Comparison of ENCODE assay signal across 12 mouse cellular contexts in genomic region chr1:155490131-155490530, GRCm38 (mm10).
DNase-seq lines count a peak whose midpoint lies in the region; ATAC-seq and TF ChIP-seq lines count a peak whose summit lies in the region.
"Had no signal": no experiment of that assay in that cellular context is flagged by ENCODE, and none has a peak within 500 bp of the region (broad histone marks: within the 10 kb centered on the region; RNA-seq: fewer than 3 reads in every experiment).

No protein-coding gene starts in this region.

- H3K4me3 ChIP-seq in heart, adult 2 months: no peak overlapping the region
- H3K4me3 ChIP-seq in lung, embryonic 15.5 days: no peak overlapping the region
- no peak overlapping the region for H3K4me3 ChIP-seq in lung, adult 2 months (replicated peaks; ENCODE audit: extremely low read depth, low read depth, low read length)
- H3K4me3 ChIP-seq: embryonic facial prominence, embryonic 15.5 days had no signal

- TF ChIP-seq CTCF in heart, adult 2 months (IDR thresholded peaks at IDR 0.05): no peak
- TF ChIP-seq CTCF in lung, adult 2 months (IDR thresholded peaks at IDR 0.05; ENCODE audit: insufficient read depth, low read length): no peak

- ATAC-seq in lung, embryonic 15.5 days (ENCODE audit: borderline replicate concordance, extremely low read depth, low FRiP score, low TSS enrichment): no peak

- peaks cover 6% of the 10 kb centered on the region for H3K4me1 ChIP-seq in heart, adult 2 months (ENCODE audit: control insufficient read depth, insufficient read depth, low read length)
- H3K4me1 ChIP-seq in lung, embryonic 15.5 days: peaks cover 13% of the 10 kb centered on the region
- H3K4me1 ChIP-seq in lung, adult 2 months (ENCODE audit: control insufficient read depth, insufficient read depth, low read length): peaks cover 5% of the 10 kb centered on the region

- no peak for TF ChIP-seq EP300 in heart, adult 2 months (IDR thresholded peaks at IDR 0.05; ENCODE audit: insufficient read depth, low read depth, low read length)

- no peaks in the 10 kb centered on the region for H3K79me2 ChIP-seq in heart, adult 2 months (replicated peaks; ENCODE audit: control insufficient read depth, insufficient read depth, low read length)

- 73% methylated on average over 7 of the region's 7 CpGs for WGBS in heart, adult 2 months
- 63% methylated on average over 7 of the region's 7 CpGs for WGBS in lung, embryonic 15.5 days
- 64% methylated on average over 7 of the region's 7 CpGs for WGBS in lung, adult 2 months

- no peaks in the 10 kb centered on the region for H3K27me3 ChIP-seq in heart, adult 2 months (ENCODE audit: control insufficient read depth, insufficient read depth, low read length)
- no peaks in the 10 kb centered on the region for H3K27me3 ChIP-seq in lung, embryonic 15.5 days

- no peak for TF ChIP-seq POLR2A in heart, adult 2 months (IDR thresholded peaks at IDR 0.05; ENCODE audit: insufficient read depth, low read depth, low read length)
- TF ChIP-seq POLR2A in lung, adult 2 months (IDR thresholded peaks at IDR 0.05; ENCODE audit: borderline replicate concordance, extremely low read depth, low read depth, low read length): no peak

- no peaks in the 10 kb centered on the region for H3K36me3 ChIP-seq in heart, adult 2 months (ENCODE audit: control insufficient read depth, insufficient read depth, low read length)
- no peaks in the 10 kb centered on the region for H3K36me3 ChIP-seq in lung, embryonic 15.5 days
- H3K36me3 ChIP-seq: embryonic facial prominence, embryonic 15.5 days had no signal

- H3K9ac ChIP-seq in heart, adult 2 months (ENCODE audit: low read depth, low read length): no peak overlapping the region
- H3K9ac ChIP-seq in lung, embryonic 15.5 days: no peak overlapping the region
- H3K9ac ChIP-seq: embryonic facial prominence, embryonic 15.5 days had no signal

- no peak for DNase-seq in heart, adult 2 months
- no peak for DNase-seq in heart, postnatal 25 days (ENCODE audit: low spot score)
- no peak for DNase-seq in lung, adult 2 months
- DNase-seq in adrenal gland, postnatal 36 days: peak; percentile 22 to 24
- DNase-seq in lung, postnatal 25 days (ENCODE audit: low spot score): peak; percentile 6
- no peak for DNase-seq in right cerebral cortex, postnatal 14 days
- DNase-seq: cerebellum, adult 11 months; heart, postnatal 10 days; kidney, adult 2 months; thymus, postnatal 14 days had no signal

- no peaks in the 10 kb centered on the region for H3K9me3 ChIP-seq in lung, embryonic 15.5 days
- H3K9me3 ChIP-seq: embryonic facial prominence, embryonic 15.5 days had no signal

- peak overlapping the region; percentile 43; the same call in 1 of the 2 replicates for H3K27ac ChIP-seq in heart, adult 2 months
- H3K27ac ChIP-seq in lung, embryonic 15.5 days: peak overlapping the region; percentile 41; the same call in 1 of the 2 replicates
- H3K27ac ChIP-seq: embryonic facial prominence, embryonic 15.5 days had no signal

- intact Hi-C loops in heart, adult 2 months (cut with DNase I): loop anchor here (2.0 kb wide), 1 partner anchor 73 kb away; the partner anchor contains the start of gene Xpr1
- intact Hi-C loops in heart, postnatal 25 days (cut with DNase I): no loop called here

- H3K4me2 ChIP-seq in lung, embryonic 15.5 days: no peak overlapping the region

Comparison
In these comparisons a context has a peak if more than half of its experiments do, and no peak if none do; other contexts are left out.
1. DNase-seq: peak in adrenal gland, postnatal 36 days (2 of 2) and lung, postnatal 25 days (single experiment); none in heart, adult 2 months (0 of 2), heart, postnatal 25 days (single experiment), lung, adult 2 months (single experiment) and right cerebral cortex, postnatal 14 days (single experiment).